Mouse (Mus musculus) midbrain, postnatal 0 days (tissue): ENCODE data around the gene Morf4l1. TPM values are rescaled to one million over a fixed set of nuclear protein-coding genes. Genes with fewer than 3 reads are reported as not detected.
A peak's percentile ranks its signal among the peaks of the same experiment; 100 is the strongest.

Source experiments
- ATAC-seq: fragments of 200-750 bp; cut with Nextera tagmentation; 2 replicates; pipeline ENCODE4 v1.8.0; 2017; ENCODE audit warnings: moderate number of reproducible peaks, mild to moderate bottlenecking, moderate TSS enrichment, moderate library complexity; ENCODE audit not compliant: low FRiP score
- DNase-seq: peaks from one replicate; pipeline ENCODE4 v3.0.0-alpha.2; 2015; ENCODE audit warnings: low spot score
- H3K27ac ChIP-seq: fragments of 300-500 bp; sonication (generic); 2 replicates; pipeline ENCODE4 v1.5.1; 2014; ENCODE audit warnings: low read depth, mild to moderate bottlenecking, low read length, mixed read lengths
- H3K27me3 ChIP-seq: fragments of 300-500 bp; sonication (generic); 2 replicates; pipeline ENCODE4 v1.6.1; 2014; ENCODE audit warnings: low read length, control low read depth, mixed read lengths; ENCODE audit not compliant: insufficient read depth
- H3K36me3 ChIP-seq: fragments of 300-500 bp; sonication (generic); 2 replicates; pipeline ENCODE4 v1.6.1; 2014; ENCODE audit warnings: low read length, control low read depth, mixed read lengths; ENCODE audit not compliant: insufficient read depth
- H3K4me1 ChIP-seq: fragments of 300-500 bp; sonication (generic); 2 replicates; pipeline ENCODE4 v1.6.1; 2014; ENCODE audit warnings: mild to moderate bottlenecking, control low read depth, antibody characterized with exemption, low read length, mixed read lengths; ENCODE audit not compliant: insufficient read depth
- H3K4me2 ChIP-seq: fragments of 300-500 bp; sonication (generic); 2 replicates; pipeline ENCODE4 v1.6.1; 2014; ENCODE audit warnings: low read depth, mild to moderate bottlenecking, low read length, mixed read lengths; ENCODE audit not compliant: poor library complexity, severe bottlenecking
- H3K4me3 ChIP-seq: fragments of 300-500 bp; sonication (generic); 2 replicates; pipeline ENCODE4 v1.5.1; 2014; ENCODE audit warnings: low read depth, mild to moderate bottlenecking, low read length, moderate library complexity
- H3K9ac ChIP-seq: fragments of 300-500 bp; sonication (generic); replicated peaks from 2 replicates; pipeline ENCODE4 v1.6.1; 2014; ENCODE audit warnings: mild to moderate bottlenecking, low read length, moderate library complexity, mixed read lengths; ENCODE audit not compliant: poor library complexity, severe bottlenecking
- H3K9me3 ChIP-seq: fragments of 300-500 bp; sonication (generic); 2 replicates; pipeline ENCODE4 v1.6.1; 2016; ENCODE audit warnings: low read length, control low read depth
- CTCF ChIP-seq: IDR thresholded peaks from 2 replicates; pipeline ENCODE4 v1.5.1; 2016; ENCODE audit warnings: antibody characterized with exemption, mild to moderate bottlenecking
- WGBS: fragments of 180-500 bp; shearing (Covaris S2); extraction: QIAGEN DNeasy Blood & Tissue Kit; methylation state at CpG from one replicate; pipeline ENCODE4 v1.1.7; 2014; 5-methylcytosine and 5-hydroxymethylcytosine counted together
- polyA plus RNA-seq: library from polyadenylated mRNA; unstranded; fragments of >200 nt; fragmentation: Nextera tagmentation; extraction: Ambion mirVana; gene quantifications from 2 replicates; pipeline ENCODE4 v1.2.1, GENCODE M21; 2015
- total RNA-seq: library from RNA; depleted of rRNA; stranded (reverse); fragments of >200 nt; gene quantifications from 2 replicates; pipeline ENCODE4 v1.2.3, GENCODE M21; 2014

Morf4l1 gene
- total and polyA plus RNA-seq, 2 experiments from 2014 or later = 241 to 652 TPM

GRCm38 (mm10) chr9:90108272-90108671 lies 6.3 kb downstream of the Morf4l1 start:
- H3K27ac ChIP-seq = no peak overlapping the region
- ATAC-seq (no peak), DNase-seq (no peak)
- no peak for TF ChIP-seq CTCF
- H3K4me2 ChIP-seq = no peak overlapping the region
- H3K4me1 ChIP-seq = peaks cover 4% of the 10 kb centered on the region; the same call in 1 of the 2 replicates
- H3K9ac ChIP-seq = no peak overlapping the region
- H3K27me3 ChIP-seq = no peaks in the 10 kb centered on the region
- H3K4me3 ChIP-seq = no peak overlapping the region
- no peaks in the 10 kb centered on the region for H3K9me3 ChIP-seq
- peaks cover 8% of the 10 kb centered on the region for H3K36me3 ChIP-seq

DNA sequence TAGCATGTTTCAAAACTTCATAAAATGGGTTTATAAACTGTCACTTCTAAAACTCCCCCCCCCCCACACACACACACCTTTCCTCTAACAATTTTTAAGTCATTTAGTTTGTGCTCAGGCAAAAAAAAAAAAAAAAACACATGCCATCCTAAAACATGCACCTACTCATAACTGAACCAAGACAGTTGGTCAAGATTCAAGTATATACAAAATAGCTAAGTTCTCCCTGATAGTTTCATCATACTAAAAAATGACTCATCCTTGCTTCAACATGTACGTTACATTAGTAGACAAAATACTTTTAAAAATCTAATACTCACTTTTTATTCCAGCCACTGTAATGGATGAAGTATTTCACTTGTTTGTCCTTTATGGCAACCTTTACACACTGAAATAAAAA lies 7.7 kb downstream of the Morf4l1 start:
- H3K4me1 ChIP-seq = no peaks in the 10 kb centered on the region
- ATAC-seq (no peak), DNase-seq (no peak)
- no peak overlapping the region for H3K4me2 ChIP-seq
- no peak overlapping the region for H3K9ac ChIP-seq
- H3K36me3 ChIP-seq = peaks cover 8% of the 10 kb centered on the region
- no peaks in the 10 kb centered on the region for H3K27me3 ChIP-seq
- no peaks in the 10 kb centered on the region for H3K9me3 ChIP-seq
- H3K27ac ChIP-seq = no peak overlapping the region
- H3K4me3 ChIP-seq = no peak overlapping the region
- no peak for TF ChIP-seq CTCF
- 89% methylated on average over 1 of the region's 1 CpGs for WGBS

GRCm38 (mm10) chr9:90105462-90105861 lies 9.1 kb downstream of the Morf4l1 start:
- H3K9me3 ChIP-seq = no peaks in the 10 kb centered on the region
- ATAC-seq (no peak), DNase-seq (no peak)
- no peaks in the 10 kb centered on the region for H3K27me3 ChIP-seq
- no peaks in the 10 kb centered on the region for H3K4me1 ChIP-seq
- H3K9ac ChIP-seq = no peak overlapping the region
- H3K4me2 ChIP-seq = no peak overlapping the region
- H3K4me3 ChIP-seq = no peak overlapping the region
- no peak for TF ChIP-seq CTCF
- WGBS = 96% methylated on average over 1 of the region's 1 CpGs
- H3K36me3 ChIP-seq = peaks cover 16% of the 10 kb centered on the region
- H3K27ac ChIP-seq = no peak overlapping the region

GRCm38 (mm10) chr9:90100760-90101159 lies 13.8 kb downstream of the Morf4l1 start:
- no peak overlapping the region for H3K4me2 ChIP-seq
- peak; percentile 67 for TF ChIP-seq CTCF
- no peaks in the 10 kb centered on the region for H3K9me3 ChIP-seq
- ATAC-seq = no peak
- H3K27ac ChIP-seq = no peak overlapping the region
- H3K4me3 ChIP-seq = no peak overlapping the region
- H3K9ac ChIP-seq = no peak overlapping the region
- DNase-seq = peak; percentile 72
- WGBS = 51% methylated on average over 2 of the region's 2 CpGs
- H3K36me3 ChIP-seq = peaks cover 23% of the 10 kb centered on the region
- no peaks in the 10 kb centered on the region for H3K27me3 ChIP-seq
- H3K4me1 ChIP-seq = no peaks in the 10 kb centered on the region

- Histone ChIP-seq H3K27me3 (no peaks in the 10 kb centered on the region), H3K36me3 (peaks cover 23% of the 10 kb centered on the region), H3K9me3 (no peaks in the 10 kb centered on the region), H3K4me3 (no peak overlapping the region), H3K4me1 (no peaks in the 10 kb centered on the region), H3K9ac (no peak overlapping the region), H3K27ac (no peak overlapping the region), H3K4me2 (no peak overlapping the region)
- no peak; the same call in 1 of the 2 replicates for TF ChIP-seq CTCF
- no peak for ATAC-seq
- no peak for DNase-seq
- WGBS = 87% methylated on average over 5 of the region's 5 CpGs
Observed at GRCm38 (mm10) chr9:90098934-90099333, 15.6 kb downstream of the Morf4l1 start.

DNA sequence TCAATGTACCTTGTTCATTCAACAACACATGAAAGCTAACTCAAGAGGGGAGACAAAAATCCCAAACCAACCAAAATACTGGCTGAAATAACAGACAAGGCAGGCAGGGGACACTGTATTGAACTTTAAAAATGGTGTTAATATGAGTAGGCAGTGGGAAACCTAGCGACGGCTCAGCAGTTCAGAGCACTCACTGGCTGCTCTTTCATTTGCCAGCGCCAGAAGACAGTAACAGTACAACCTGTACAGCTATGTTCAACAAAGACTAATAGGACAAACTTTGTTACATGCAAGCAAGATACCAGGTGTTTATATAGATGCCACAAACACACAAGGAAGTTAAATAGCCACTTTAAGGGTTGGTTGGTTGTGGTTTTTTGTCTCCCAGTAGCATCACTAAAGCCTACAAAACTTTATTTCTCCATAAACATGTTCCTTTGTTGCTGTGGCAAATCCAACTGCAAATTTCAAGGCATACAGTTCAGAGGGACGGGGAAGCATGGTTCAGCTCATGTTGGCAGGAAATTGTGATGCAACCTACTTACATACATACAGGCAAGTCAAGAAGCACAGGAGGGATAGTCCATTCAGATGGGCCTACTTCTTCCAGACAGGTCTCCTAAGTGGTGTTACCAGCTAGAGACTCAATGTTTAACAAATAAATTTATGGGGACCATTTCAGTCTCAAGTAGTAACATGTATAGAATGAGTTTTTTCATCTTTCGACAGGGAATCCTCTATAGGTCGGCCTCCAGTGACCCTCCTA lies 25.1 kb downstream of the Morf4l1 start:
- Histone ChIP-seq H3K4me2 (no peak overlapping the region), H3K27ac (no peak overlapping the region), H3K27me3 (no peaks in the 10 kb centered on the region), H3K9me3 (no peaks in the 10 kb centered on the region), H3K4me1 (no peaks in the 10 kb centered on the region), H3K36me3 (peaks cover 25% of the 10 kb centered on the region), H3K4me3 (no peak overlapping the region), H3K9ac (no peak overlapping the region)
- no peak for TF ChIP-seq CTCF
- no peak for ATAC-seq
- 92% methylated on average over 6 of the region's 6 CpGs for WGBS
- DNase-seq = no peak
